Mouse (Mus musculus): ENCODE results near the gene Klf13. TPM values are rescaled to one million over a fixed set of nuclear protein-coding genes. Genes with fewer than 3 reads are reported as not detected.
A peak's percentile ranks its signal among the peaks of the same experiment; 100 is the strongest.

Gene Klf13
- total RNA-seq (2012; rRNA removed) = 25.8 and 29.4 TPM in 2 replicates

GRCm38 (mm10) chr7:63938914-63939396 lies at the start of gene Klf13:
Klf13 (minus strand) TSS chr7:63938915.
- Histone ChIP-seq H3K4me3 (ENCODE audit: insufficient read depth in 1 of 2, low read depth in 1 of 2, low read length in 2 of 2, poor library complexity in 1 of 2, severe bottlenecking in 1 of 2) (peak within 1 kb of the TSS; percentile 83 to 94), H3K4me1 (ENCODE audit: control insufficient read depth in 2 of 2, insufficient read depth in 2 of 2, low read length in 2 of 2, poor library complexity in 1 of 2) (peaks cover under 1 to 12% of the 10 kb centered on the region in 2 experiments; a peak in 2 of 4 replicates), H3K27ac (ENCODE audit: insufficient read depth, low read depth, low read length, poor library complexity, severe bottlenecking) (peak within 1 kb of the TSS; percentile 96), H3K9me3 (ENCODE audit: control insufficient read depth, insufficient read depth, low read depth, low read length) (no peaks in the 10 kb centered on the region), H3K9ac (ENCODE audit: insufficient read depth, low read depth, low read length, poor library complexity, severe bottlenecking) (peak within 1 kb of the TSS; percentile 92), H3K36me3 (ENCODE audit: control insufficient read depth, insufficient read depth, low read length, poor library complexity, severe bottlenecking) (peaks cover 3% of the 10 kb centered on the region; the same call in 1 of the 2 replicates)
- in situ Hi-C loops (cut with MboI; ENCODE audit: low sequenced_read_pairs in 2 of 2, unreplicated experiment in 2 of 2) = no loop called here
- peak; percentile 95 for DNase-seq (ENCODE audit: low read depth, low spot score)
- TF ChIP-seq MAFK (IDR thresholded peaks at IDR 0.05; ENCODE audit: insufficient read depth, low read depth, low read length) (no peak), HCFC1 (IDR thresholded peaks at IDR 0.05; ENCODE audit: borderline replicate concordance, insufficient read depth, low read length) (peak; percentile 37; the same call in 1 of the 2 replicates)

- H3K4me1 ChIP-seq (ENCODE audit: control insufficient read depth in 2 of 2, insufficient read depth in 2 of 2, low read length in 2 of 2, poor library complexity in 1 of 2) = peaks cover 4 to 24% of the 10 kb centered on the region in 2 experiments; a peak in 1 of 4 replicates
- no peak for TF ChIP-seq HCFC1 (IDR thresholded peaks at IDR 0.05; ENCODE audit: borderline replicate concordance, insufficient read depth, low read length)
- no peak for TF ChIP-seq ZC3H11A (IDR thresholded peaks at IDR 0.05; ENCODE audit: borderline replicate concordance, low read depth, low read length)
- TF ChIP-seq CHD2 (IDR thresholded peaks at IDR 0.05; ENCODE audit: low read depth, low read length) = no peak
- TF ChIP-seq ZNF384 (IDR thresholded peaks at IDR 0.05; ENCODE audit: low read depth, low read length) = no peak
- no peak for TF ChIP-seq MAFK (IDR thresholded peaks at IDR 0.05; ENCODE audit: insufficient read depth, low read depth, low read length)
- H3K27ac ChIP-seq (ENCODE audit: insufficient read depth, low read depth, low read length, poor library complexity, severe bottlenecking) = no peak overlapping the region
- in situ Hi-C loops (cut with MboI; ENCODE audit: low sequenced_read_pairs in 2 of 2, unreplicated experiment in 2 of 2) = no loop called here
- no peaks in the 10 kb centered on the region for H3K36me3 ChIP-seq (ENCODE audit: control insufficient read depth, insufficient read depth, low read length, poor library complexity, severe bottlenecking)
- H3K4me3 ChIP-seq (ENCODE audit: insufficient read depth in 1 of 2, low read depth in 1 of 2, low read length in 2 of 2, poor library complexity in 1 of 2, severe bottlenecking in 1 of 2) = no peak overlapping the region
- no peak for DNase-seq (ENCODE audit: low read depth, low spot score)
- no peak overlapping the region for H3K9ac ChIP-seq (ENCODE audit: insufficient read depth, low read depth, low read length, poor library complexity, severe bottlenecking)
- no peaks in the 10 kb centered on the region for H3K9me3 ChIP-seq (ENCODE audit: control insufficient read depth, insufficient read depth, low read depth, low read length)
Observed at GRCm38 (mm10) chr7:63988391-63988790, 49.7 kb upstream of the Klf13 start.

GRCm38 (mm10) chr7:63986407-63987182 lies 47.9 kb upstream of the Klf13 start:
- H3K4me1 ChIP-seq (ENCODE audit: control insufficient read depth in 2 of 2, insufficient read depth in 2 of 2, low read length in 2 of 2, poor library complexity in 1 of 2) = peaks cover 4 to 24% of the 10 kb centered on the region in 2 experiments; a peak in 1 of 4 replicates
- no peak overlapping the region for H3K27ac ChIP-seq (ENCODE audit: insufficient read depth, low read depth, low read length, poor library complexity, severe bottlenecking)
- H3K36me3 ChIP-seq (ENCODE audit: control insufficient read depth, insufficient read depth, low read length, poor library complexity, severe bottlenecking) = no peaks in the 10 kb centered on the region
- H3K4me3 ChIP-seq (ENCODE audit: insufficient read depth in 1 of 2, low read depth in 1 of 2, low read length in 2 of 2, poor library complexity in 1 of 2, severe bottlenecking in 1 of 2) = no peak overlapping the region
- TF ChIP-seq ZC3H11A (IDR thresholded peaks at IDR 0.05; ENCODE audit: borderline replicate concordance, low read depth, low read length) = no peak
- TF ChIP-seq CHD2 (IDR thresholded peaks at IDR 0.05; ENCODE audit: low read depth, low read length) = no peak
- no peak for TF ChIP-seq HCFC1 (IDR thresholded peaks at IDR 0.05; ENCODE audit: borderline replicate concordance, insufficient read depth, low read length)
- no peak for TF ChIP-seq MAFK (IDR thresholded peaks at IDR 0.05; ENCODE audit: insufficient read depth, low read depth, low read length)
- TF ChIP-seq ZNF384 (IDR thresholded peaks at IDR 0.05; ENCODE audit: low read depth, low read length) = no peak
- in situ Hi-C loops (cut with MboI; ENCODE audit: low sequenced_read_pairs in 2 of 2, unreplicated experiment in 2 of 2) = no loop called here
- no peak for DNase-seq (ENCODE audit: low read depth, low spot score)
- no peaks in the 10 kb centered on the region for H3K9me3 ChIP-seq (ENCODE audit: control insufficient read depth, insufficient read depth, low read depth, low read length)
- no peak overlapping the region for H3K9ac ChIP-seq (ENCODE audit: insufficient read depth, low read depth, low read length, poor library complexity, severe bottlenecking)

GRCm38 (mm10) chr7:63985696-63986406 lies 47.1 kb upstream of the Klf13 start:
- no peaks in the 10 kb centered on the region for H3K9me3 ChIP-seq (ENCODE audit: control insufficient read depth, insufficient read depth, low read depth, low read length)
- H3K27ac ChIP-seq (ENCODE audit: insufficient read depth, low read depth, low read length, poor library complexity, severe bottlenecking) = no peak overlapping the region
- no peak for DNase-seq (ENCODE audit: low read depth, low spot score)
- TF ChIP-seq MAFK (IDR thresholded peaks at IDR 0.05; ENCODE audit: insufficient read depth, low read depth, low read length) (no peak), ZC3H11A (IDR thresholded peaks at IDR 0.05; ENCODE audit: borderline replicate concordance, low read depth, low read length) (no peak), HCFC1 (IDR thresholded peaks at IDR 0.05; ENCODE audit: borderline replicate concordance, insufficient read depth, low read length) (no peak), CHD2 (IDR thresholded peaks at IDR 0.05; ENCODE audit: low read depth, low read length) (no peak), ZNF384 (IDR thresholded peaks at IDR 0.05; ENCODE audit: low read depth, low read length) (no peak)
- no peak overlapping the region for H3K9ac ChIP-seq (ENCODE audit: insufficient read depth, low read depth, low read length, poor library complexity, severe bottlenecking)
- no peaks in the 10 kb centered on the region for H3K36me3 ChIP-seq (ENCODE audit: control insufficient read depth, insufficient read depth, low read length, poor library complexity, severe bottlenecking)
- peaks cover 4 to 19% of the 10 kb centered on the region in 2 experiments; a peak in 1 of 4 replicates for H3K4me1 ChIP-seq (ENCODE audit: control insufficient read depth in 2 of 2, insufficient read depth in 2 of 2, low read length in 2 of 2, poor library complexity in 1 of 2)
- in situ Hi-C loops (cut with MboI; ENCODE audit: low sequenced_read_pairs in 2 of 2, unreplicated experiment in 2 of 2) = no loop called here
- H3K4me3 ChIP-seq (ENCODE audit: insufficient read depth in 1 of 2, low read depth in 1 of 2, low read length in 2 of 2, poor library complexity in 1 of 2, severe bottlenecking in 1 of 2) = no peak overlapping the region
